Mouse (Mus musculus): ENCODE measurements around the gene 2900026A02Rik. TPM values are rescaled to one million over a fixed set of nuclear protein-coding genes. Genes with fewer than 3 reads are reported as not detected.

2900026A02Rik gene
- polyA plus RNA-seq, 1 experiment, result 2.2 TPM

GRCm38 (mm10) chr5:113139064-113139726 is 81.8 kb downstream of the 2900026A02Rik start:
- no peak for TF ChIP-seq CTCF (IDR thresholded peaks at IDR 0.05; ENCODE audit: control insufficient read depth, insufficient read depth, insufficient replicate concordance, low read depth, low read length)
- no peak for TF ChIP-seq POLR2A (IDR thresholded peaks at IDR 0.05; ENCODE audit: control insufficient read depth, low read depth, low read length)
- Histone ChIP-seq H3K4me1 (ENCODE audit: control insufficient read depth, insufficient read depth, low read length) (peaks cover 16% of the 10 kb centered on the region), H3K36me3 (ENCODE audit: control insufficient read depth, insufficient read depth, low read length) (no peaks in the 10 kb centered on the region), H3K4me3 (ENCODE audit: control insufficient read depth, low read depth, low read length) (no peak overlapping the region; the same call in 1 of the 2 replicates), H3K27me3 (ENCODE audit: control insufficient read depth, insufficient read depth, low read length) (no peaks in the 10 kb centered on the region), H3K27ac (ENCODE audit: control insufficient read depth, insufficient read depth, low read depth, low read length) (no peak overlapping the region)

GRCm38 (mm10) chr5:113138319-113139063 is 82.5 kb downstream of the 2900026A02Rik start:
- peaks cover 16% of the 10 kb centered on the region for H3K4me1 ChIP-seq (ENCODE audit: control insufficient read depth, insufficient read depth, low read length)
- H3K27ac ChIP-seq (ENCODE audit: control insufficient read depth, insufficient read depth, low read depth, low read length), result no peak overlapping the region
- no peaks in the 10 kb centered on the region for H3K27me3 ChIP-seq (ENCODE audit: control insufficient read depth, insufficient read depth, low read length)
- H3K4me3 ChIP-seq (ENCODE audit: control insufficient read depth, low read depth, low read length), result peak overlapping the region; percentile 27
- no peak for TF ChIP-seq POLR2A (IDR thresholded peaks at IDR 0.05; ENCODE audit: control insufficient read depth, low read depth, low read length)
- H3K36me3 ChIP-seq (ENCODE audit: control insufficient read depth, insufficient read depth, low read length), result no peaks in the 10 kb centered on the region

GRCm38 (mm10) chr5:113137691-113138318 is 83.2 kb downstream of the 2900026A02Rik start:
- Histone ChIP-seq H3K36me3 (ENCODE audit: control insufficient read depth, insufficient read depth, low read length) (no peaks in the 10 kb centered on the region), H3K27me3 (ENCODE audit: control insufficient read depth, insufficient read depth, low read length) (no peaks in the 10 kb centered on the region), H3K4me1 (ENCODE audit: control insufficient read depth, insufficient read depth, low read length) (peaks cover 16% of the 10 kb centered on the region)

GRCm38 (mm10) chr5:113136951-113137487 is 84.0 kb downstream of the 2900026A02Rik start:
- Histone ChIP-seq H3K4me3 (ENCODE audit: control insufficient read depth, low read depth, low read length) (no peak overlapping the region), H3K27ac (ENCODE audit: control insufficient read depth, insufficient read depth, low read depth, low read length) (no peak overlapping the region), H3K27me3 (ENCODE audit: control insufficient read depth, insufficient read depth, low read length) (no peaks in the 10 kb centered on the region), H3K4me1 (ENCODE audit: control insufficient read depth, insufficient read depth, low read length) (peaks cover 16% of the 10 kb centered on the region), H3K36me3 (ENCODE audit: control insufficient read depth, insufficient read depth, low read length) (no peaks in the 10 kb centered on the region)
- no peak for TF ChIP-seq CTCF (IDR thresholded peaks at IDR 0.05; ENCODE audit: control insufficient read depth, insufficient read depth, insufficient replicate concordance, low read depth, low read length)
- TF ChIP-seq POLR2A (IDR thresholded peaks at IDR 0.05; ENCODE audit: control insufficient read depth, low read depth, low read length), result no peak

More at GRCm38 (mm10) chr5:113137691-113138318, 83.2 kb downstream of the 2900026A02Rik start:
- TF ChIP-seq CTCF (IDR thresholded peaks at IDR 0.05; ENCODE audit: control insufficient read depth, insufficient read depth, insufficient replicate concordance, low read depth, low read length) (no peak), POLR2A (IDR thresholded peaks at IDR 0.05; ENCODE audit: control insufficient read depth, low read depth, low read length) (no peak)
- no peak overlapping the region for H3K27ac ChIP-seq (ENCODE audit: control insufficient read depth, insufficient read depth, low read depth, low read length)
- peak overlapping the region; percentile 27 for H3K4me3 ChIP-seq (ENCODE audit: control insufficient read depth, low read depth, low read length)

GRCm38 (mm10) chr5:113135513-113135912 is 85.5 kb downstream of the 2900026A02Rik start:
- H3K4me3 ChIP-seq (ENCODE audit: control insufficient read depth, low read depth, low read length), result no peak overlapping the region
- TF ChIP-seq CTCF (IDR thresholded peaks at IDR 0.05; ENCODE audit: control insufficient read depth, insufficient read depth, insufficient replicate concordance, low read depth, low read length), result no peak
- no peak for TF ChIP-seq POLR2A (IDR thresholded peaks at IDR 0.05; ENCODE audit: control insufficient read depth, low read depth, low read length)
- peaks cover 16% of the 10 kb centered on the region for H3K4me1 ChIP-seq (ENCODE audit: control insufficient read depth, insufficient read depth, low read length)
- H3K27ac ChIP-seq (ENCODE audit: control insufficient read depth, insufficient read depth, low read depth, low read length), result no peak overlapping the region
- no peaks in the 10 kb centered on the region for H3K36me3 ChIP-seq (ENCODE audit: control insufficient read depth, insufficient read depth, low read length)
- H3K27me3 ChIP-seq (ENCODE audit: control insufficient read depth, insufficient read depth, low read length), result no peaks in the 10 kb centered on the region

- H3K4me3 ChIP-seq (ENCODE audit: control insufficient read depth, low read depth, low read length), result no peak overlapping the region
- H3K27ac ChIP-seq (ENCODE audit: control insufficient read depth, insufficient read depth, low read depth, low read length), result no peak overlapping the region
- TF ChIP-seq POLR2A (IDR thresholded peaks at IDR 0.05; ENCODE audit: control insufficient read depth, low read depth, low read length) (no peak), CTCF (IDR thresholded peaks at IDR 0.05; ENCODE audit: control insufficient read depth, insufficient read depth, insufficient replicate concordance, low read depth, low read length) (no peak)
- no peaks in the 10 kb centered on the region for H3K36me3 ChIP-seq (ENCODE audit: control insufficient read depth, insufficient read depth, low read length)
- no peaks in the 10 kb centered on the region for H3K27me3 ChIP-seq (ENCODE audit: control insufficient read depth, insufficient read depth, low read length)
- peaks cover 16% of the 10 kb centered on the region for H3K4me1 ChIP-seq (ENCODE audit: control insufficient read depth, insufficient read depth, low read length)
Measured at GRCm38 (mm10) chr5:113133722-113134710, 87.0 kb downstream of the 2900026A02Rik start.

Measured in testis, adult 2 months (tissue).